Mouse (Mus musculus): ENCODE results near the gene Fmc1. TPM values are rescaled to one million over a fixed set of nuclear protein-coding genes. Genes with fewer than 3 reads are reported as not detected.
A peak's percentile ranks its signal among the peaks of the same experiment; 100 is the strongest.

Fmc1 gene
- 104 and 114 TPM in 2 replicates for polyA plus RNA-seq (2015; fragmentation: Nextera tagmentation; extraction: Ambion mirVana)

DNA sequence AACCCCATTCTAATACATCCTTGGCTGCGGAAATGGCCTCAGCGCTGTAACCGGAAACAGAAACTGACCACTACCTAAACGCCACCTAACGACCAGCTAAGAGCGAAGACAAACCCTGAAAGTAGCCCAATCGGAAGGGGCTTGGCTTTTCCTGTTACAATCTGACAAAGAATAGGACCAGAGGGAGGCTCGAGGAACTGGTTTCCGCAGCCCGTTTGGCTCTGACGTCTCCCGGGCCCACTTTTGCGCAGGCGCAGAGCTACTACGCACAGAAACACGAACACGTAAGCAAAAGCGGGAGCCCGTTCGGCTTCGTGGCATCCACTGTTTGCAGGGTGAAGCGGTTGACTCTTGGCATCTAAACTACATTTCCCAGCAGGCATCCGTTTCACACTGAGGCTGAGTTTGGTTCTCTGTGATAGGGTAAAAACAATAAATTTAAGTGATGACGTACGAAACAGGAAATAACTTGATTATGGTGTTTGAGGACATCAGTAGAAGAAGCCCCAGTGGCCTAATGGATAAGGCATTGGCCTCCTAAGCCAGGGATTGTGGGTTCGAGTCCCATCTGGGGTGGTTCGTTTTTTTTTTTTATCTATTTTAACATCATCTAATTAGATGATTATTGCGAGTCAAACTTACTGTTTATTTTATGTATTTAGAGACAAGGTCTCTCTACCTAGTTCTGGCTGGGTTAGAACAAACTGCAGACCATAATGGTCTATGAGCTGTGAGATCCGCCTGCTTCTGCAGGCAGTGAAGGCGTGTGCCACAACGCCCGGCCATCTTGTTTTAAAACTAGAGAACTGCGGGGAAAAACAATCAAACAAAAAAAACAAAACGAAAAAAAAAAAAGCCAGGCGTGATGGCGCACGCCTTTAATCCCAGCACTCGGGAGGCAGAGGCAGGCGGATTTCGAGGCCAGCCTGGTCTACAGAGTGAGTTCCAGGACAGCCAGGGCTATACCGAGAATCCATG, at the start of gene Fmc1:
Gene Fmc1 (plus strand): TSS at position 75 of the 978 bp plus-strand sequence.
- Histone ChIP-seq H3K4me1 (peaks cover 14% of the 10 kb centered on the region; the same call in 1 of the 2 replicates), H3K36me3 (no peaks in the 10 kb centered on the region), H3K9ac (peak within 1 kb of the TSS; percentile 44), H3K27ac (peak within 1 kb of the TSS; percentile 95), H3K4me3 (peak within 1 kb of the TSS; percentile 98), H3K4me2 (peak within 1 kb of the TSS; percentile 69), H3K27me3 (no peaks in the 10 kb centered on the region), H3K9me3 (no peaks in the 10 kb centered on the region)
- WGBS = 3% methylated on average over 41 of the region's 41 CpGs
- ATAC-seq (ENCODE audit: borderline replicate concordance, extremely low read depth, low FRiP score, low TSS enrichment) = peak; percentile 92

DNA sequence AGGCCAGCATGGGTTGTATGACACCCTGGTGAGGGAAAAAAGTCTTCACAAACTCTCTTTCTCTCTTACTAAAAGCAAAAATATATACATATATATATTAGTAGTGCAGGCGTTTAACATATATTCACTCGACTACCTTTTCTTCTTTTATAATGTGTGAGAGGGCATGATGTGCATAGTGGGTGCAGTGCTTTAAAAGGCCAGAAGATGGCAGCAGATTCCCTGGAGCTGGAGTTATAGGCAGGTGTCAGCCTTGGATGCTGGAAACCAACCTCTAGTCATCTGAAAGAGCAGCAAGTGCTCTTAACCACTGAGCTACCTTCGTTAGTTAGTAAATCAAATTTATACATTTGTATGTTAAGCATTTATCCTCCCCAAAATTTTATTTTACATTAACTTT, 40.8 kb upstream of the Fmc1 start:
- no peak overlapping the region for H3K4me3 ChIP-seq
- 82% methylated on average over 3 of the region's 3 CpGs for WGBS
- H3K36me3 ChIP-seq = peaks cover 37% of the 10 kb centered on the region
- no peaks in the 10 kb centered on the region for H3K9me3 ChIP-seq
- H3K9ac ChIP-seq = no peak overlapping the region
- H3K4me2 ChIP-seq = no peak overlapping the region
- H3K27me3 ChIP-seq = no peaks in the 10 kb centered on the region
- no peaks in the 10 kb centered on the region for H3K4me1 ChIP-seq
- ATAC-seq (ENCODE audit: borderline replicate concordance, extremely low read depth, low FRiP score, low TSS enrichment) = no peak
- no peak overlapping the region for H3K27ac ChIP-seq

DNA sequence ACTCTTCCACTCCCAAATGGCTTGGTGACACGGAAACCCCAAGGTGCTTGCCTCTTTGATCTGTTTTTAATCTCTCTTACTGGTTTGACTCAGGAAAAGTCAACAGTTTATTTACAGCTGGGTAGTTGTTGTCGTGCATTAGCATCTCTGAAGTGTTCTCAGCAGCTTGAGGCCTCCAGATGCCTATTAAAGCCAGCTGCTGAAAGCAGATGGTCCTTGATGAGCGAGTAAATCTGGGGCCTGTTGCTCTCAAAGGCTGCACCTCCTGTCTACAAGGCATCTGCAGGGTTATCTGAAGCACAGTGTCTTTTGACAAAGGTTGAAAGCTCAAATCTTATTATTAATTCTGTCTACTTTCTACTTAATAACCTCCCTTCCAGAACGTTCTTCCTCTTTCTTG, 37.7 kb upstream of the Fmc1 start:
- Histone ChIP-seq H3K27me3 (no peaks in the 10 kb centered on the region), H3K36me3 (peaks cover 38% of the 10 kb centered on the region), H3K4me2 (no peak overlapping the region), H3K9me3 (no peaks in the 10 kb centered on the region), H3K9ac (no peak overlapping the region), H3K27ac (no peak overlapping the region), H3K4me1 (no peaks in the 10 kb centered on the region), H3K4me3 (no peak overlapping the region)
- no peak for ATAC-seq (ENCODE audit: borderline replicate concordance, extremely low read depth, low FRiP score, low TSS enrichment)
- WGBS = 41% methylated on average over 4 of the region's 4 CpGs

DNA sequence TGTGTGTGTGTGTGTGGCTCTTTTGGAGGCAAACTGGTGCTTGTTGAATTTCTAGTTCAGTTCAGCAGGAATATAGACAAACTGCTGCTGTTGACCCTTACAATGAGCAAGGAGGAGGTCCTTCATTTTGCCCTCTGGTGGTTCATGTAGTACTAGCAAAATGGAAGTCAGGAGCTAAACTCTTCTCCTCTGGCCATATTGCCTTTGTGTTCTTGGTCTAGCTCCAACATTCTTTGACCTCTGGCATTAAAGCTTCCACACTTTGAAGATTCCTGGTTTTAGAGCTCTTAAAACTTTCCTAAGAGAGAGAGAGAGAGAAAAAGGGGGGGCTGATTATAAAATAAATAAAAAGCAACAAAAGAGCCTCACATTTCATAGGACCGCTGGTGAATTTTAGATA, 21.2 kb upstream of the Fmc1 start:
- no peaks in the 10 kb centered on the region for H3K36me3 ChIP-seq
- no peak overlapping the region for H3K4me2 ChIP-seq
- H3K4me1 ChIP-seq = no peaks in the 10 kb centered on the region
- no peak for ATAC-seq (ENCODE audit: borderline replicate concordance, extremely low read depth, low FRiP score, low TSS enrichment)
- no peaks in the 10 kb centered on the region for H3K9me3 ChIP-seq
- no peaks in the 10 kb centered on the region for H3K27me3 ChIP-seq
- H3K27ac ChIP-seq = no peak overlapping the region
- H3K9ac ChIP-seq = no peak overlapping the region
- H3K4me3 ChIP-seq = no peak overlapping the region
- 94% methylated on average over 1 of the region's 1 CpGs for whole genome bisulfite sequencing

DNA sequence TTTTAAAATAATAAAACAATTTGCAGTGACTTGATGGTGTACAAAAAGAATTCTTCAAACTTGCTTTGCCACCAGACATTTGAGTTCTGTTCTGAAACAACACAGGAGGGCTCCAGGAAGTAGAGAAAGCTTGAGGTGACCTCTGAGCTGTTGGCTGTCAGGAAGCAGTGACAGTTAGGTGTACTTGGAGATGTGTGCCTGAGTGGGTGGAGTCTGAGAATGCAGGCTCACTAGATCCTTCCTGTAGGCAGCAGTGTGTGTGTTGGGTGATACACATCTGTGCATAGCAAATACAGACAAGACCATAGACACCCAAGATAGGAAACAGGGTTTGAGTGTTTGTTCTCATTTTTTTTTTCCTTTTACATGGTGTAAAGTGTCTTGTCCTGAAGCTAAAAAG, 20.5 kb upstream of the Fmc1 start:
- Histone ChIP-seq H3K4me3 (no peak overlapping the region), H3K9ac (no peak overlapping the region), H3K27ac (no peak overlapping the region), H3K9me3 (no peaks in the 10 kb centered on the region), H3K4me2 (no peak overlapping the region), H3K4me1 (no peaks in the 10 kb centered on the region), H3K36me3 (no peaks in the 10 kb centered on the region), H3K27me3 (no peaks in the 10 kb centered on the region)
- ATAC-seq (ENCODE audit: borderline replicate concordance, extremely low read depth, low FRiP score, low TSS enrichment) = no peak

DNA sequence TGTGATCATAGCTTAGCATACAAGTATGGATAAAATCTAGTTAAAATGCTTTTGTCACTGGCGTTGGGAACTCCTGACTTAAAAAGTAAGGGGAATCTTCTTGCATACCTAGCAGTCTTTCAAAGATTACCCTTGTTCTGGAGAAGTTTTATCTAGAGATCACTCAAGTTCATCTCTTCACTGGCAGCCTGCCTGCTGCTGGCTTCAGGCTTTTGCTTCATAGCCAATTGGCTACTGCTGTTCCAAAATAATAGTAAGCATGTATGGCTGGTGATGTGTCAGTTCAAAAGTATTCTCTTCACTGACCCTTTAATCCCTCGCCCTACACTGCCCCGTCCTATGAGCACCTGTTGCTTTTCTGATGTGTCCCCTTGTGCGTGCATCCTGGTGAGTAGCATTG, 18.1 kb upstream of the Fmc1 start:
- WGBS = 89% methylated on average over 4 of the region's 4 CpGs
- no peaks in the 10 kb centered on the region for H3K4me1 ChIP-seq

DNA sequence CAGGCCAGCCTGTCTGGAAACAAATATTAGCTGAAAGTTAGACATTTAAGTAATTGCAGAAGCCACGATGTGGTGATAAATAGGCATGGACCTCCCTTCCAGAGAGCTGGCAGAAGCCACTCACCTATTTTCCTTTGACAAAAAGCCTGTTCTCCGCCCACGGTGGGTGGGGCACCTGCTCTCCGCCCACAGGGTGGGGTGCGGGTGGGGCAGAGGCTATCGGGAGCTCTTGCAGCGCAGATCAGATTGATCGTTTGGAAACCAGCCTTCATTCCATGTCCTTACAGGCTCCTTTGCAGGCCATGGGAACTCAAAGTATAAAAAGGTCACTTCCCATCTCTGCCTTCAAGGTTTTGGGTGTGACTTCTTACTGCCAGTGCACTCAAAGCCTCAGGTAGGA, 9.5 kb upstream of the Fmc1 start:
- Histone ChIP-seq H3K4me1 (no peaks in the 10 kb centered on the region), H3K4me3 (no peak overlapping the region), H3K27me3 (no peaks in the 10 kb centered on the region), H3K9ac (no peak overlapping the region), H3K36me3 (no peaks in the 10 kb centered on the region), H3K27ac (no peak overlapping the region), H3K4me2 (peak overlapping the region; percentile 19; the same call in 1 of the 2 replicates), H3K9me3 (no peaks in the 10 kb centered on the region)
- 18% methylated on average over 8 of the region's 8 CpGs for WGBS
- ATAC-seq (ENCODE audit: borderline replicate concordance, extremely low read depth, low FRiP score, low TSS enrichment) = no peak

More for the DNA sequence above, 18.1 kb upstream of the Fmc1 start:
- no peaks in the 10 kb centered on the region for H3K36me3 ChIP-seq
- no peak overlapping the region for H3K4me3 ChIP-seq
- no peak overlapping the region for H3K27ac ChIP-seq
- no peak for ATAC-seq (ENCODE audit: borderline replicate concordance, extremely low read depth, low FRiP score, low TSS enrichment)
- no peaks in the 10 kb centered on the region for H3K27me3 ChIP-seq
- no peak overlapping the region for H3K9ac ChIP-seq
- no peaks in the 10 kb centered on the region for H3K9me3 ChIP-seq
- H3K4me2 ChIP-seq = no peak overlapping the region

DNA sequence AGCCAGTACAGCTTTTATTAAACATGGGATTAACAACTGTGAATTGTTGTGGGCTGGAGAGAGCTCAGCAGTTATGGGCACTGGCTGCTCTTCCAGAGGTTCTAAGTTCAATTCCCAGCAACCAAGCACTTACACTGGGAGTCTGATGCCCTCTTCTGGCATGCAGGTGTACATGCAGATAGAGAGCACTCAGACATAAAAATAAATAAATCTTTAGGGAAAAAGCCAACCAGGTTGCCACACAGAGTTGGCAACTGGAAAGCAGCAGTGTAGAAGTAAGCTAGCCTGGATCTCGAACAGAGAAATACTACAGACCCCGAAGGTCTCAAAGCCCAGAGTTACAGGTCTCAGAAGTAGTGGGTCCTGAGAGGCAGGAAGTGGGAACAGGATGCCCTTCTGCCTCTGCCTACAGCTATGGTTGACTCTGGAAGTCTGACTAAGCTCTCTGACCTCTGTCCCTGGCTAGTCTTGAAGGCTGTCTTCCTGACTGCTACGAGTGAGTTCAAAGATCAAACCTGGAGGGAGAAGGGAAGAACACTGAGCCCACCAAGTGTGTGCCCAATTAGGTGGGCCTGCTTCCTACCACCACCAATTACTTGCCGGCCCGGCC, 2.0 kb upstream of the Fmc1 start:
- WGBS = 58% methylated on average over 5 of the region's 5 CpGs

DNA sequence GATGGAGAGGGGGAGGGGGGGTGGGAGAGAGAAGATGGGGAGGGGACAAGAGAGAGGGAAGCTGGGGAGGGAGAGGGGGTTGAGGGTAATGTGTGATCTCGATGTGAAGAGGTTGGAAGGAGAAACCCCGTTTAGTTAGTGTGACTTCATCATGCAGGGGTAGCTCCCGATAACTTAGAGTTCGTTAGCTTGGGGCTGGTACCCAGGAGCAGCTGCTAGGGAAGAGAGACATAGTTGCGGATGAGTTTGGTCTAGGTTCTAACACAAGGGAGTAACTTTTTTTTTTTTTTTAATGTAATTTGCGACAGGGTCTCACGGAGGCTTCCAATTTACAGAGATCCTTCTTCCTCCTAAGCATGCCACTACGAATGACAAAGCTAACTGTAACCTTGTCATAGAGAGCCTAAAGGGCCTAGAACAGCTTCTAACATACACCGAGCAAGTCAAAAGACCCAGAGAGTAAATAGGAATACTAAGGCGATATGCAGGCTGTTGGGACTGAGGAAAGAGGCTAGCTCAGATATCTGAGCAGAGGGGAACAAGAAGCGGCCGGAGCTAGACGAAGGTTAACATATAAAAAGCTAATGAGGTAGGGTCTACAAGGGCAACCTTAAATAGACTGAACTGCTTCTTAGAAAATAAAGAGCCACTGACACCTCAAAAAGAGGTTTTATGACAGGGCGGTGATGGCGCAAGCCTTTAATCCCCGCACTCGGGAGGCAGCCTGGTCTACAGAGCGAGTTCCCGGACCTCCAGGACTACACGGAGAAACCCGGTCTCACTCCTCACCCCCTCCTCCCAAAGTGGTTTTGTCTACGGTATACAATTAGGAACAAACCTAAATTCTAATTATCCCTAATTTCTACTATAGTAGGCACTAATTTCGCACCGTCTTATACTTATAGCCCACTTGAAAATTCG, 542 bp upstream of the Fmc1 start:
- Histone ChIP-seq H3K4me2 (peak overlapping the region; percentile 69), H3K27me3 (no peaks in the 10 kb centered on the region), H3K4me1 (peaks cover 14% of the 10 kb centered on the region; the same call in 1 of the 2 replicates), H3K27ac (peak overlapping the region; percentile 95), H3K9ac (peak overlapping the region; percentile 44), H3K36me3 (no peaks in the 10 kb centered on the region), H3K4me3 (peak overlapping the region; percentile 98), H3K9me3 (no peaks in the 10 kb centered on the region)
- ATAC-seq (ENCODE audit: borderline replicate concordance, extremely low read depth, low FRiP score, low TSS enrichment) = peak; percentile 51
- 6% methylated on average over 25 of the region's 25 CpGs for WGBS

More for the DNA sequence above, 2.0 kb upstream of the Fmc1 start:
- no peaks in the 10 kb centered on the region for H3K9me3 ChIP-seq
- ATAC-seq (ENCODE audit: borderline replicate concordance, extremely low read depth, low FRiP score, low TSS enrichment) = no peak
- H3K9ac ChIP-seq = no peak overlapping the region
- H3K36me3 ChIP-seq = no peaks in the 10 kb centered on the region
- no peaks in the 10 kb centered on the region for H3K27me3 ChIP-seq
- no peak overlapping the region for H3K4me2 ChIP-seq
- no peak overlapping the region for H3K4me3 ChIP-seq
- H3K4me1 ChIP-seq = peaks cover 14% of the 10 kb centered on the region; the same call in 1 of the 2 replicates
- no peak overlapping the region for H3K27ac ChIP-seq

DNA sequence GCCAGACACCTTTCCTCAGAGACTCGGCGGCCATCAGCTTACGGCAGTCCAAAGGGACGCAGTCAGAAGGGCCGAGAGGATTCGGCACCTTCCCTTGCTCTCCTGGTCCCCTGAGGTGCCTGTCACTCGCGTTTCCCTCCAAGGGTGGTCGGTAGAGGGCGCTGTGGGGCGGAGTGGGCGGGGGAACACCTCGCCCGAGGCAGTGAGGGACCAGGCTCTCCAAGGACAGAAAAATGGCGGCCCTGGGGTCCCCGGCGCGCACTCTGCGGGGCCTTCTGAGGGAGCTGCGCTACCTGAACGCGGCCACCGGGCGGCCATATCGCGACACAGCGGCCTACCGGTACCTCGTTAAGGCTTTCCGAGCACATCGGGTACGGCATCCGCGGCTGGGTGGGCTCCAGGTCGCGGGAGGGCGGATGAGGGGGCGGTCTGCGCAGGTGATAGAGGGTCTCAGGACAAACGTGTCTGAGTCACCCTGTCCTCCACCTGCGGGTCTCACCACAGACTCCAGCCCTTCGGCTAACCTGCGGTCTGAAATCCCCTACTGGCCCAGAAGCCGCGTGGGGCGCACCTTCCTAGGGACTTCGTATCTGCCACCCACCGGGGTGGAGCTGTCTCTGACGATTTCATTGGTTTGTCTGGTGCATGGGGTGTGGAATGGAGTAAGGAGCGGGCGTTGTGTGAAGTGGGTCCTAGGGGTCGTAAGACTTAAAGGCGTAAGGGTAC, 1.5 kb downstream of the Fmc1 start:
- H3K9ac ChIP-seq = peak overlapping the region; percentile 95
- H3K9me3 ChIP-seq = no peaks in the 10 kb centered on the region
- no peaks in the 10 kb centered on the region for H3K27me3 ChIP-seq
- H3K27ac ChIP-seq = peak overlapping the region; percentile 95
- under 1% methylated on average over 53 of the region's 53 CpGs for WGBS
- H3K4me3 ChIP-seq = peak overlapping the region; percentile 98
- peaks cover 1% of the 10 kb centered on the region; the same call in 1 of the 2 replicates for H3K36me3 ChIP-seq
- peaks cover 14% of the 10 kb centered on the region; the same call in 1 of the 2 replicates for H3K4me1 ChIP-seq
- H3K4me2 ChIP-seq = peak overlapping the region; percentile 69
- ATAC-seq (ENCODE audit: borderline replicate concordance, extremely low read depth, low FRiP score, low TSS enrichment) = peak; percentile 74

DNA sequence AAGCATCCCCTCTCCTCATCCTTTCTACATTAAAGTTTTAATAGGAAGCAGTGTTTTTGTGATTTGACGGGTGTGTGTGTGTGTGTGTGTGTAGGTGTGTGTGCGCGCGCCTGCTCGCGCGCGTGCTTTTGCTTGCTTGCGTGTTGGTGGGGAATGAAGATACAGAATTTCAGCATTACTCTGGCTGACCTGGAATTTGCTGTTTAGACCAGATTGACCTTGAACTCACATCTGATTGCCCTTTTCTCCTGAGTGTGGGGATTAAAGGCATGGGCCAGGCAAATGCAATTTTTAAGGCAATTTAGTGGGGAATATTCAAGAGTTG, 2.0 kb downstream of the Fmc1 start:
- peaks cover 14% of the 10 kb centered on the region; the same call in 1 of the 2 replicates for H3K4me1 ChIP-seq
- WGBS = under 1% methylated on average over 9 of the region's 9 CpGs

More for the DNA sequence above, 2.0 kb downstream of the Fmc1 start:
- Histone ChIP-seq H3K4me3 (peak overlapping the region; percentile 98), H3K4me2 (peak overlapping the region; percentile 69), H3K9ac (peak overlapping the region; percentile 95), H3K36me3 (peaks cover 7% of the 10 kb centered on the region; the same call in 1 of the 2 replicates), H3K27me3 (no peaks in the 10 kb centered on the region), H3K27ac (peak overlapping the region; percentile 95), H3K9me3 (no peaks in the 10 kb centered on the region)
- ATAC-seq (ENCODE audit: borderline replicate concordance, extremely low read depth, low FRiP score, low TSS enrichment) = no peak

Measured in lung, embryonic 15.5 days (tissue).